Mouse (Mus musculus): ENCODE measurements around the gene Scml4.

The Scml4 gene

DNA sequence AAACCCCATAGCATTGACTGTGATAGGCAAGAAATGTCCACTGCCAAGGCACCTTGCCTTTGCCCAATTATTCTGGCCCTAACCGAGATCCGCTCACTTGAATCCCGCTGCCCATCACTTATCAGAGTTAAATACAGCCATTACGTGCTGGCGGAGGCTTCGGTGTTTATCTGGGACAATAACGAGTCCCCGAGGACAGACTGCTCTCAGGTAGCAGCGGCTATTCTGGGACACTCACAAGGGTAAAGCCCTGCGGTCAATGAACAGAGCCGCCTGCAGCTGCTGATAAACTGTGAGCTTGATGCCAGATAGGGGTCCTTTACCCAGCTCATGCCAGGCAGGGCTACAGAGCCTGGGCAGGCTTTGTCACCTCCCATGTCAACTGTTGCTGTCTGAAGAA lies 147.9 kb downstream of the Scml4 start:
- in situ Hi-C loops (cut with MboI; ENCODE audit: unreplicated experiment in 2 of 2), result loop anchor here (5.0 to 25.0 kb wide), 5 partner anchors 204 to 737 kb away; partner anchors contain the start of gene Pdss2 (in 2 of the 2)
